Mouse (Mus musculus) ES-Bruce4 (cell line): ENCODE data around the gene Ctbp2.

Experiments
- CTCF ChIP-seq: IDR thresholded peaks from one replicate; pipeline ENCODE4 v1.8.1; 2011; ENCODE audit warnings: low read depth, low read length
- POLR2A ChIP-seq: IDR thresholded peaks from one replicate; pipeline ENCODE4 v1.8.1; 2011; ENCODE audit warnings: low read length; ENCODE audit not compliant: insufficient read depth

GRCm38 (mm10) chr7:133098118-133098793 is 25.9 kb downstream of the Ctbp2 start:
- TF ChIP-seq POLR2A (no peak), CTCF (no peak)
